Mouse (Mus musculus): ENCODE measurements around the gene Ciao1. TPM values are rescaled to one million over a fixed set of nuclear protein-coding genes. Genes with fewer than 3 reads are reported as not detected.
"Not testable (repeated sequence)": the region's sequence is repeated elsewhere in the genome, so short reads cannot be mapped to it uniquely, and the experiment has no call there.

Ciao1 gene
- polyA plus RNA-seq, 1 experiment: 24.7 TPM

DNA sequence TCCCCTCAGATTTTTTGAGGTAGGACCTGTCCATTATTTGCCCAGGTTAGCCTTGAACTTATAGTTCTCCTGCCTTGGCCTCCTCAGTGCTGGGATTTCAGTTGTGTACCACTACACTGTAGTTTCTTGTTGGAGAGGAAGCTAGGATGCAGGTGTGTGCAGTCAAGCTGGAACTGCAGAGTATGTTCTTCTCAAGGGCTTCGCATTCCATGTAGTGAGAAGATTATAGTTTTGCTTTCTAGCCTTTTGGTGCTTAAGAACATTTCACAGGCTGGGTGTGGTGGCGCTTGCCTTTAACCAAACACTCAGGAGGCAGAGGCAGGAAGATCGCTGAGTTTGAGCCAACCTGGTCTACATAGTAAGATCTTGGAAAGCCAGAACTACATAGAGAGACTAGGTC is 25.2 kb upstream of the Ciao1 start:
- Histone ChIP-seq H3K27me3 (ENCODE audit: control insufficient read depth, insufficient read depth, low read length) (no peaks in the 10 kb centered on the region), H3K4me1 (ENCODE audit: control insufficient read depth, insufficient read depth, low read length) (peaks cover 5% of the 10 kb centered on the region), H3K4me3 (ENCODE audit: control insufficient read depth, low read depth, low read length) (no peak overlapping the region), H3K36me3 (ENCODE audit: control insufficient read depth, insufficient read depth, low read length) (no peaks in the 10 kb centered on the region), H3K27ac (ENCODE audit: control insufficient read depth, insufficient read depth, low read depth, low read length) (no peak overlapping the region)
- no peak for TF ChIP-seq POLR2A (IDR thresholded peaks at IDR 0.05; ENCODE audit: control insufficient read depth, low read depth, low read length)
- no peak for TF ChIP-seq CTCF (IDR thresholded peaks at IDR 0.05; ENCODE audit: control insufficient read depth, insufficient read depth, insufficient replicate concordance, low read depth, low read length)

DNA sequence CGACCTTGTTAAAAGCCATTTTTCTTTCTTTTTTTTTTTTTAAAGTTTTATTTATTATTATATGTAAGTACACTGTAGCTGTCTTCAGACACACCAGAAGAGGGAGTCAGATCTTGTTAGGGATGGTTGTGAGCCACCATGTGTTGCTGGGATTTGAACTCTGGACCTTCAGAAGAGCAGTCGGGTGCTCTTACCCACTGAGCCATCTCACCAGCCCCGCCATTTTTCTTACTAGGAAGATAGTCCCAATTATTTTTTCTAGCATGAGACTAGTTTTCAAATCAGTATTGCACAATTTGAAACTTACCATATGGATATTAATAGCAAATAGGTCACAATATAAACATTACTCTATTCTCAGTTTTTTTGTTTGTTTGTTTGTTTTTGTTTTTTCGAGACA is 24.4 kb upstream of the Ciao1 start:
- H3K4me3 ChIP-seq (ENCODE audit: control insufficient read depth, low read depth, low read length); H3K36me3 ChIP-seq (ENCODE audit: control insufficient read depth, insufficient read depth, low read length); H3K27me3 ChIP-seq (ENCODE audit: control insufficient read depth, insufficient read depth, low read length); H3K27ac ChIP-seq (ENCODE audit: control insufficient read depth, insufficient read depth, low read depth, low read length); H3K4me1 ChIP-seq (ENCODE audit: control insufficient read depth, insufficient read depth, low read length): not testable (repeated sequence)

GRCm38 (mm10) chr2:127271042-127271515 is 23.5 kb upstream of the Ciao1 start:
- Histone ChIP-seq H3K36me3 (ENCODE audit: control insufficient read depth, insufficient read depth, low read length) (no peaks in the 10 kb centered on the region), H3K4me1 (ENCODE audit: control insufficient read depth, insufficient read depth, low read length) (peaks cover 5% of the 10 kb centered on the region), H3K27ac (ENCODE audit: control insufficient read depth, insufficient read depth, low read depth, low read length) (peak overlapping the region; percentile 92; the same call in 1 of the 2 replicates), H3K27me3 (ENCODE audit: control insufficient read depth, insufficient read depth, low read length) (no peaks in the 10 kb centered on the region), H3K4me3 (ENCODE audit: control insufficient read depth, low read depth, low read length) (peak overlapping the region; percentile 91)
- TF ChIP-seq POLR2A (IDR thresholded peaks at IDR 0.05; ENCODE audit: control insufficient read depth, low read depth, low read length) (no peak), CTCF (IDR thresholded peaks at IDR 0.05; ENCODE audit: control insufficient read depth, insufficient read depth, insufficient replicate concordance, low read depth, low read length) (no peak)

DNA sequence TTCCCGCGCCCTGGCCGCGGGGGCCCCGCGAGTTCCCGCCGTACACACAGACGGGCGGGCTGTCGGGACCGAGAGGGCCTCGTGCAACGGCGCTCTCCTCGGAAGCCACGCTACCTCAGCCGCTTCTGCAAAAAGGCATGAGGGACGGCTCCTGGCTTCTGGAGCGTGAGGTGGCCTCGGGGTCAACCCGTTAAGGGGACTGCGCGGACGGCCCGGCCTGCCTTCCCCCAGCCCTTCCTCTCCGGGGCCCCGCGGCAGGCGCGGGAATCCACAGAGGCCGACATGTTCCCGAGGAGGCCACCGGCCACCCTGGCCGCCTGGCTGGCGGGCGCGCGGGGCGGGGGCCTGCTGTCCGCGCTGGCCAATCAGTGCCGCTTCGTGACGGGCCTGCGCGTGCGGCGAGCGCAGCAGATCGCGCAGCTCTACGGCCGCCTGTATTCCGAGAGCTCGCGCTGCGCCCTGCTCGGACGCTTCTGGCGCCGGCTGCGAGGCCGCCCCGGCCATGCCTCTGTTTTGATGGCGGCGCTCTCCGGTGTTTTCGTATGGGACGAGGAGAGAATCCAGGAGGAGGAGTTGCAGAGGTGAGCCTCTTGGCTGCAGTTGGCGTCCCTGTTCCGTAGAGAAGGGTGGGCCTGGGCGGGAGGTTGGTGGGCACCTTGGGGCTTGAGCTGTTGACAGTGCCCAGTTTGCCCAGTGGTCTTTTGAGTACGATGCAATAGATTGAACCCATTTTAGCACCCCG is 22.9 kb upstream of the Ciao1 start:
- H3K4me1 ChIP-seq (ENCODE audit: control insufficient read depth, insufficient read depth, low read length): peaks cover 5% of the 10 kb centered on the region
- peak overlapping the region; percentile 91 for H3K4me3 ChIP-seq (ENCODE audit: control insufficient read depth, low read depth, low read length)
- no peak for TF ChIP-seq CTCF (IDR thresholded peaks at IDR 0.05; ENCODE audit: control insufficient read depth, insufficient read depth, insufficient replicate concordance, low read depth, low read length)
- peak; percentile 19 for TF ChIP-seq POLR2A (IDR thresholded peaks at IDR 0.05; ENCODE audit: control insufficient read depth, low read depth, low read length)

GRCm38 (mm10) chr2:127269491-127270299 is 22.1 kb upstream of the Ciao1 start, which contains the start of gene Stard7:
Gene Stard7, plus strand, starts transcription at chr2:127270218.
- peaks cover 5% of the 10 kb centered on the region for H3K4me1 ChIP-seq (ENCODE audit: control insufficient read depth, insufficient read depth, low read length)
- H3K4me3 ChIP-seq (ENCODE audit: control insufficient read depth, low read depth, low read length): peak within 1 kb of the TSS; percentile 91

More for the DNA sequence above, 22.9 kb upstream of the Ciao1 start:
- H3K36me3 ChIP-seq (ENCODE audit: control insufficient read depth, insufficient read depth, low read length): no peaks in the 10 kb centered on the region
- no peaks in the 10 kb centered on the region for H3K27me3 ChIP-seq (ENCODE audit: control insufficient read depth, insufficient read depth, low read length)
- peak overlapping the region; percentile 92 for H3K27ac ChIP-seq (ENCODE audit: control insufficient read depth, insufficient read depth, low read depth, low read length)

GRCm38 (mm10) chr2:127267854-127268253 is 20.2 kb upstream of the Ciao1 start:
- Histone ChIP-seq H3K27ac (ENCODE audit: control insufficient read depth, insufficient read depth, low read depth, low read length) (no peak overlapping the region), H3K4me1 (ENCODE audit: control insufficient read depth, insufficient read depth, low read length) (peaks cover 4% of the 10 kb centered on the region), H3K36me3 (ENCODE audit: control insufficient read depth, insufficient read depth, low read length) (no peaks in the 10 kb centered on the region), H3K27me3 (ENCODE audit: control insufficient read depth, insufficient read depth, low read length) (no peaks in the 10 kb centered on the region), H3K4me3 (ENCODE audit: control insufficient read depth, low read depth, low read length) (no peak overlapping the region)
- TF ChIP-seq CTCF (IDR thresholded peaks at IDR 0.05; ENCODE audit: control insufficient read depth, insufficient read depth, insufficient replicate concordance, low read depth, low read length): no peak
- TF ChIP-seq POLR2A (IDR thresholded peaks at IDR 0.05; ENCODE audit: control insufficient read depth, low read depth, low read length): no peak

More at GRCm38 (mm10) chr2:127269491-127270299, 22.1 kb upstream of the Ciao1 start, which contains the start of gene Stard7:
- Histone ChIP-seq H3K36me3 (ENCODE audit: control insufficient read depth, insufficient read depth, low read length) (no peaks in the 10 kb centered on the region), H3K27me3 (ENCODE audit: control insufficient read depth, insufficient read depth, low read length) (no peaks in the 10 kb centered on the region), H3K27ac (ENCODE audit: control insufficient read depth, insufficient read depth, low read depth, low read length) (peak within 1 kb of the TSS; percentile 92)
- TF ChIP-seq CTCF (IDR thresholded peaks at IDR 0.05; ENCODE audit: control insufficient read depth, insufficient read depth, insufficient replicate concordance, low read depth, low read length) (no peak), POLR2A (IDR thresholded peaks at IDR 0.05; ENCODE audit: control insufficient read depth, low read depth, low read length) (peak; percentile 81)

DNA sequence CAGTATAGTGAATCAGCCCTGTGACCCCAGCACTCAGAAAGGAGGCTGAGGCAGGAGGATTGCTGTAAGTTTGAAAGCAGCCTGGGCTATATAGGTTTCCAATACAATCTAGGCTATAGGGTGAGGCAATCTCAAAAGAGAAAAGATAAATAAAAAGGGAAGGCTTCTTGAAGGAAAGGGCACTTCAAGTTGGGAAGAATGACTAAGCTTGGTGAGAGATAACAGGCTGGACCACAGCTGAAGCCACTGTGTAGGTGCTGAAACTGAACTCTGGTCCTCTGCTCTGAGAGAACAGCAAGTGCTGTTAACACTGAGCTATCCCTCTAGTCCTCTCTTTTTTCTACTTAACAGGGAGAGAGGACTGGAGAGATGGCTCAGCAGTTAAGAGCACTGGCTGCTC is 14.9 kb upstream of the Ciao1 start:
- no peak for TF ChIP-seq CTCF (IDR thresholded peaks at IDR 0.05; ENCODE audit: control insufficient read depth, insufficient read depth, insufficient replicate concordance, low read depth, low read length)
- no peak for TF ChIP-seq POLR2A (IDR thresholded peaks at IDR 0.05; ENCODE audit: control insufficient read depth, low read depth, low read length)
- H3K27ac ChIP-seq (ENCODE audit: control insufficient read depth, insufficient read depth, low read depth, low read length): no peak overlapping the region
- H3K36me3 ChIP-seq (ENCODE audit: control insufficient read depth, insufficient read depth, low read length): no peaks in the 10 kb centered on the region
- H3K27me3 ChIP-seq (ENCODE audit: control insufficient read depth, insufficient read depth, low read length): no peaks in the 10 kb centered on the region
- no peak overlapping the region for H3K4me3 ChIP-seq (ENCODE audit: control insufficient read depth, low read depth, low read length)
- H3K4me1 ChIP-seq (ENCODE audit: control insufficient read depth, insufficient read depth, low read length): no peaks in the 10 kb centered on the region

Data from testis, adult 2 months (tissue).